Mouse (Mus musculus): ENCODE results near the gene Gm8947.

GRCm38 (mm10) chr1:151171572-151172461 lies 20.4 kb upstream of the Gm8947 start:
- TF ChIP-seq NANOG (IDR thresholded peaks at IDR 0.05; ENCODE audit: borderline replicate concordance, low read length), result no peak
- no peak for TF ChIP-seq CTCF (conservative IDR thresholded peaks at IDR 0.05; ENCODE audit: low read length)
